Mouse (Mus musculus) embryonic facial prominence, embryonic 11.5 days (tissue): ENCODE data around the gene Ints4. TPM values are rescaled to one million over a fixed set of nuclear protein-coding genes. Genes with fewer than 3 reads are reported as not detected.
A peak's percentile ranks its signal among the peaks of the same experiment; 100 is the strongest.

Experiments
- ATAC-seq: fragments of 200-750 bp; cut with Nextera tagmentation; replicated peaks from 2 replicates; pipeline ENCODE4 v1.8.0; 2017; ENCODE audit warnings: low read depth; ENCODE audit not compliant: insufficient number of reproducible peaks, low FRiP score, low TSS enrichment
- DNase-seq: peaks from one replicate; pipeline ENCODE4 v3.0.0-alpha.2; 2015; ENCODE audit warnings: low spot score
- H3K27ac ChIP-seq: fragments of 300-500 bp; sonication (generic); replicated peaks from 2 replicates; pipeline ENCODE4 v1.5.1; 2014; ENCODE audit warnings: mild to moderate bottlenecking, low read depth, low read length, control low read depth
- H3K27me3 ChIP-seq: fragments of 300-500 bp; sonication (generic); 2 replicates; pipeline ENCODE4 v1.6.1; 2014; ENCODE audit warnings: mild to moderate bottlenecking, low read length, moderate library complexity, mixed read lengths; ENCODE audit not compliant: control insufficient read depth, insufficient read depth
- H3K36me3 ChIP-seq: fragments of 300-500 bp; sonication (generic); replicated peaks from 2 replicates; pipeline ENCODE4 v1.6.1; 2014; ENCODE audit warnings: low read depth, mild to moderate bottlenecking, low read length, moderate library complexity, mixed read lengths; ENCODE audit not compliant: control insufficient read depth, insufficient read depth
- H3K4me1 ChIP-seq: fragments of 300-500 bp; sonication (generic); 2 replicates; pipeline ENCODE4 v1.6.1; 2014; ENCODE audit warnings: low read length, mixed read lengths; ENCODE audit not compliant: control insufficient read depth, insufficient read depth
- H3K4me2 ChIP-seq: fragments of 300-500 bp; sonication (generic); 2 replicates; pipeline ENCODE4 v1.6.1; 2014; ENCODE audit warnings: low read depth, mild to moderate bottlenecking, control low read depth, low read length, moderate library complexity
- H3K4me3 ChIP-seq: fragments of 300-500 bp; sonication (generic); 2 replicates; pipeline ENCODE4 v1.5.1; 2014; ENCODE audit warnings: low read depth, low read length, control low read depth
- H3K9ac ChIP-seq: fragments of 300-500 bp; sonication (generic); replicated peaks from 2 replicates; pipeline ENCODE4 v1.6.1; 2014; ENCODE audit warnings: mild to moderate bottlenecking, control low read depth, low read length
- H3K9me3 ChIP-seq: fragments of 300-500 bp; sonication (generic); replicated peaks from 2 replicates; pipeline ENCODE4 v1.6.1; 2016; ENCODE audit warnings: mild to moderate bottlenecking, low read length, inconsistent platforms, mixed read lengths; ENCODE audit not compliant: control insufficient read depth
- WGBS: fragments of 180-500 bp; shearing (Covaris S2); extraction: QIAGEN DNeasy Blood & Tissue Kit; methylation state at CpG from one replicate; pipeline ENCODE4 v1.1.7; 2014; 5-methylcytosine and 5-hydroxymethylcytosine counted together
- polyA plus RNA-seq: library from polyadenylated mRNA; unstranded; fragments of >200 nt; fragmentation: Nextera tagmentation; extraction: Ambion mirVana; gene quantifications from 2 replicates; pipeline ENCODE4 v1.2.1, GENCODE M21; 2014

Ints4 gene
- polyA plus RNA-seq, 1 experiment from 2014 or later: 70.1 TPM

DNA sequence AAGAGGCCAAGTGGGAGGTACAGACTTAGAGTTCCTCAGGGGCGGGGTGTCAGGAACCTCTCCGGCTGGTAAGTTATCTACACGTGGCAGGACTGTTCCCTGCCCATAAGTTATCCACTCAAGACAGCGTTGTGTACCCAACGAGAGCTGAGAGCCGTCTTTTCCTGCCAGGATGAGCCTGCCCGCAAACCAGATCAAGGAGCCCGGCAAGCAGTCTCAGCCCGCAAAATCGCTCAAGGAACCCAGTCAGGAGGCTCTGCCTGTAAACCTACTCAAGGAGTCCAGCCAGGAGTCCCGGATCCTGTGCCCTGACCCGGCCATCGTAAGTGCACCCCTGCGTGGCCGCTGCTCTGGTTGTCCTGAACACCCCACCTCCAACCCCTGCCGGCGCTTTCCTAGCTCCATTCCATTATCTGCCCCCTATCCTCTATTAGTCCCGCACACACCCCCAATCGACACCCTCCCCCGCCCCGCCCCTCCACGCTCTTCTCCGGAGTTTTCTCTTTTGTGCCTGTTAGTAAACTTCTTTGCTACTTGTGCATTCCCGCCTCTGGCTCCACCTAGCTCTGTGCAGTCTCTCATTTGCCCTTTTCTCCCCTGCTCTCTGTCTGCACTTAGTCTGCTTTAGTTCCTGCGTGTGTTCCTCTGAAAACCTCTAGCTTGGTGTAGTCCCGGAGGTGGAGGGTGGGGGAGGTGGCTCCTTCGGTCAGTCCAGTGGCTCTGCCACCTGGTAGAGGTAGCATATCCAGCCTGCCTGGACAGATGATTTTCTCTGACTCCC is 27.4 kb upstream of the Ints4 start:
- H3K27me3 ChIP-seq: no peaks in the 10 kb centered on the region; the same call in 1 of the 2 replicates
- no peak overlapping the region for H3K27ac ChIP-seq
- H3K4me2 ChIP-seq: peak overlapping the region; percentile 64
- no peaks in the 10 kb centered on the region for H3K9me3 ChIP-seq
- 6% methylated on average over 27 of the region's 27 CpGs for WGBS
- ATAC-seq (0 out of 2 replicates have a peak, but pooled peaks have one; percentile 44), DNase-seq (peak; percentile 41)
- no peaks in the 10 kb centered on the region for H3K4me1 ChIP-seq
- H3K9ac ChIP-seq: peak overlapping the region; percentile 55
- H3K4me3 ChIP-seq: peak overlapping the region; percentile 33
- H3K36me3 ChIP-seq: no peaks in the 10 kb centered on the region

DNA sequence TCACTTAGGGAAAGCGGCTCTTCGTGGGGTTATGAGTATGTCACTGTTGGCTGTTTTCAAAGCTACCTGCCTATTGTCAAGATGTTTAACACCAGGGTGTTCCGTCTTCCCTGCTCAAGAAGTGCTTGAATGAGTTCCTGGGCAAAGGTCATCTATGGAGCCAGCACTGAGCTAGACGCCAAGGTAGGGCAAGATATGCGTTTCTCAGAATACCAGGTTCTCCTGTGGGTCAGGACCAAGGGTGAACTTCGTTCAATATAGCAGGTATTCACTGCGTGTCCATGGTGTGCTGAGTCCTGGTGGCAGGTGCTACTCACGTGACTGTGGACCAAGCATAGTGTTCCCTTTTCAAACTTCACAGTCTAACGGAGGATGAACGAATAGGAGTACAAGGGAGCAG is 26.0 kb upstream of the Ints4 start:
- Histone ChIP-seq H3K27ac (no peak overlapping the region), H3K36me3 (no peaks in the 10 kb centered on the region), H3K4me3 (no peak overlapping the region), H3K9ac (no peak overlapping the region), H3K27me3 (no peaks in the 10 kb centered on the region; the same call in 1 of the 2 replicates), H3K4me1 (no peaks in the 10 kb centered on the region), H3K9me3 (no peaks in the 10 kb centered on the region), H3K4me2 (no peak overlapping the region)
- ATAC-seq (no peak), DNase-seq (no peak)
- WGBS: 93% methylated on average over 10 of the region's 10 CpGs

DNA sequence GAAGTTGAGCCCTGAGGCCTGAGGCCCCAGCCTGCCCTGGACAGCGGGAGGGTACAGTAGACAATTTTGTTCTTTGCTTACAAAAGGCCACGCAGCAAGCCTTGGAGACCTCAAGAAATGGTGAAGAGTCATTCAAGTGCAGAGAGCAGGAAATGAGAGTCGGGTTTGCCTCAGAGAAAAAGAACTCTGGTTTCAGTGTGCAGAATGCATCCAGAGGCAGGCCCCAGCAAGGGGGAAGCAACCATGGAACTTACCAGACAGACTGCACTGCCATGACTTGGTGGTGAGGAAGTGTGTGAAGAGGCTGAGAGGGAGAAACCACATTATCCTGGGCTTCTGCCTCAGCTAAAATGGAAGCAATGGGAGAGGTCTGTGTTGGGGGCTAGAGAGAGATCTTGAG is 25.2 kb upstream of the Ints4 start:
- ATAC-seq: no peak
- no peaks in the 10 kb centered on the region for H3K4me1 ChIP-seq

DNA sequence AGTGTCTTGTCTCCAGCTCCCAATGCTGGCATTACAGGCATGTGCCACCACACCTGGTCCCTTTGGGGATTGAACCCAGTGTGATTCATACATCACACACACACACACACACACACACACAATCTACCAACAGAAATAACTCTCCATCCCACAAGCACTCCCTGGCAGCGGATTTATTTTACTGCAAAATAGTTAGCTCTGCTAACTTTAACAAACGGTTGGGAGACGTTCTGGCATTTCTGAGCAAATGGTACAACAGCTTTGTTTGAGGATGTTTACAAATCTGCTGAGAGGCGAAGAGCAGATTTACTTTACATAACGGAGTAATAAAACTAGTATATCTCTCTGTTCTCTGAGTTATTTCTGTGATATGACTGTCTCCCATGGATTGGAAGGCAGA is 7.8 kb upstream of the Ints4 start:
- no peaks in the 10 kb centered on the region for H3K9me3 ChIP-seq
- no peak overlapping the region for H3K9ac ChIP-seq
- no peaks in the 10 kb centered on the region for H3K4me1 ChIP-seq
- ATAC-seq (no peak), DNase-seq (no peak)
- H3K27me3 ChIP-seq: no peaks in the 10 kb centered on the region
- 89% methylated on average over 5 of the region's 5 CpGs for WGBS
- no peak overlapping the region for H3K27ac ChIP-seq
- no peak overlapping the region for H3K4me2 ChIP-seq
- H3K36me3 ChIP-seq: no peaks in the 10 kb centered on the region
- no peak overlapping the region for H3K4me3 ChIP-seq

More for the DNA sequence above, 25.2 kb upstream of the Ints4 start:
- WGBS: 71% methylated on average over 3 of the region's 3 CpGs
- Histone ChIP-seq H3K27me3 (no peaks in the 10 kb centered on the region; the same call in 1 of the 2 replicates), H3K9me3 (no peaks in the 10 kb centered on the region), H3K36me3 (no peaks in the 10 kb centered on the region), H3K27ac (no peak overlapping the region), H3K4me3 (no peak overlapping the region), H3K4me2 (no peak overlapping the region), H3K9ac (no peak overlapping the region)
- DNase-seq: no peak

DNA sequence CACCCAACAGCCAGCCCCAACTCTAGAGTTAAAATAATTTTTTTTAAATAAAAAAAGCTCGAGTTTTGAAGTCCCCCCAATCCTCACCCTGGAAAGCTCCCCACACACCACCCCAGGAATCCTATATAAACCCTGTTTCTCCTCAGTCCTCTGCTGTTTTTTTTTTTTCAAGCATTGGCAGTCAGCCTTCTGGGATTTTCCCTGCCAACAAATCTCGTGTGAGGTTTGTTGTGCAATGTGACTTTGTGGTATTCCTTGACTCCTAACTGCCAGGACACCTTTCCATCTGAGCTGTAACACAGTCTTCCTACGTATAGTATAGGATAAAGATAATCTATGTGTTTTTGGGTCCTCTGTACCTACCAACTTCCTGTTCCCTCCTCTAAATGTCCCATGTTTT is 1.4 kb upstream of the Ints4 start:
- Histone ChIP-seq H3K9me3 (no peaks in the 10 kb centered on the region), H3K9ac (no peak overlapping the region), H3K27me3 (no peaks in the 10 kb centered on the region), H3K4me1 (no peaks in the 10 kb centered on the region), H3K27ac (no peak overlapping the region), H3K36me3 (no peaks in the 10 kb centered on the region), H3K4me3 (no peak overlapping the region), H3K4me2 (no peak overlapping the region)
- ATAC-seq: no peak
- no peak for DNase-seq
- 67% methylated on average over 3 of the region's 3 CpGs for WGBS

DNA sequence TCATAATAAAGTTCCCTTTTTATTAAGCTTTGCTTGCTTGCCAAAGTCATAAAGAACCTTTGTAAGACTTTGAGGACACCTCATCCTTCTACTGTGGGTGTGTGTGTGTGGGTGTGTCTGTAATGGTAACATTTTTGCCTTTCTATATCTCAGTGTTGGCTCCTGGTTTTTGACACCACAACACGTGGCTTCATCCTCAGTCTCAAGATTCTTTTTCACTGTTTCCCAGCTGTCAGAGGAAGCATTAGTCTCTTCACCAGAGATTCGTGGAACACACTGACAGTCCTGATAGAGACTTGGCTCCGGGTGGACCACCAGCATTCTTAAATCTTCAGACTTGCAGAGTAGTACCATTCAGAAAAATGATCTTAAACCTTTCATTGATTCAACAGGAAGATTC is 466 bp upstream of the Ints4 start:
- Histone ChIP-seq H3K4me1 (no peaks in the 10 kb centered on the region), H3K27me3 (no peaks in the 10 kb centered on the region), H3K9ac (peak overlapping the region; percentile 14; the same call in 1 of the 2 replicates), H3K4me2 (peak overlapping the region; percentile 28), H3K9me3 (no peaks in the 10 kb centered on the region), H3K36me3 (no peaks in the 10 kb centered on the region), H3K27ac (no peak overlapping the region), H3K4me3 (peak overlapping the region; percentile 58)
- WGBS: 25% methylated on average over 3 of the region's 3 CpGs
- ATAC-seq (no peak), DNase-seq (no peak)

DNA sequence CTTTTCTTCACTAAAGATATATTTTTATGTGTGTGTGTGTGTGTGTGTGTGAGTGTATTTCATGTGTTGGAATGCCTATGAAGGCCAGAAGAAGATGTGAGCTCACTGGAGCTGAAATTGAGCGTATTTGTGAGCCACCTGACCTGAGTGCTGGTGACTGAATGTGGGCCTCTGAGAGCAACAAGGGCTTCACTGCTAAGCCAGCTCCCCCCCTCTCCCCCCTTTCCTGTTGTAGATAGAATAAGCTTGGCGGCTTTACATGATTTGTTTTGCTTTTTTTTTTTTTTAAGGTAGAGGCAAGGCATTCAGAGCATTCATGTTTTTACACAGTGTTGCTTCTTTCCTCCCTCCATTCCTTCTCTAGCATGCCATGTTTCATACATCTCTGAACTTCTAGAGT is 2.6 kb downstream of the Ints4 start:
- ATAC-seq: no peak

DNA sequence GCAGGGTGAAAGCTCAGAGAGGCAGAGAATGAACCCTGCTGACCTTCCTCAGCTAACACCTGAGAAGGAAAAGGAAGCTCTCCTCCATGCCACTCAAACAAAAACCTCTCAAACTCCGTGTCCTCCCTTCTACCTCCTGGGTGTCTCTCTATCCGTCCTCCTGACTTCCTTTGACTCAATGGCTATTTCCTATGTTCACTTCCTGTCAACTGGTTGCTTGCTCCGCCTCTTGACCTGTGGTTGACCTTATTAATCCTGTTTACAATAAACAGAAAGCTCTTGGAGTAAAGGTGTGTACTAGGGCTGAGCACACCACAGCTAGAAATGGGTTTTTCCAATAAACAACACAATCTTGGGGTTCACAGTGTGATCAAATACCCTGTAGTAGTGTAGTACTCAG is 10.4 kb downstream of the Ints4 start:
- H3K9ac ChIP-seq: no peak overlapping the region
- DNase-seq: no peak
- H3K4me3 ChIP-seq: no peak overlapping the region
- no peaks in the 10 kb centered on the region for H3K27me3 ChIP-seq
- H3K36me3 ChIP-seq: peaks cover 2% of the 10 kb centered on the region
- 70% methylated on average over 3 of the region's 3 CpGs for WGBS
- no peaks in the 10 kb centered on the region for H3K9me3 ChIP-seq
- no peak for ATAC-seq
- H3K27ac ChIP-seq: no peak overlapping the region
- no peaks in the 10 kb centered on the region for H3K4me1 ChIP-seq
- no peak overlapping the region for H3K4me2 ChIP-seq

More for the DNA sequence above, 2.6 kb downstream of the Ints4 start:
- Histone ChIP-seq H3K27me3 (no peaks in the 10 kb centered on the region), H3K4me3 (no peak overlapping the region), H3K4me2 (no peak overlapping the region), H3K9me3 (no peaks in the 10 kb centered on the region), H3K9ac (no peak overlapping the region), H3K4me1 (no peaks in the 10 kb centered on the region), H3K36me3 (peaks cover 2% of the 10 kb centered on the region; the same call in 1 of the 2 replicates), H3K27ac (no peak overlapping the region)
- WGBS: 80% methylated on average over 2 of the region's 2 CpGs
- DNase-seq: no peak
